Mouse (Mus musculus) bone marrow macrophage, adult 2 months (primary cell): ENCODE data around the gene Mapk6.

Experiments
- CTCF ChIP-seq: IDR thresholded peaks from 2 replicates; pipeline ENCODE4 v1.5.1; 2012; ENCODE audit warnings: low read depth, mild to moderate bottlenecking, low read length, moderate library complexity
- POLR2A ChIP-seq: IDR thresholded peaks from 2 replicates; pipeline ENCODE4 v1.6.1; 2012; ENCODE audit warnings: mild to moderate bottlenecking, low read depth, low read length, borderline replicate concordance

- no peak for TF ChIP-seq CTCF
- no peak for TF ChIP-seq POLR2A
Observed at GRCm38 (mm10) chr9:75444981-75445380, 35.2 kb upstream of the Mapk6 start.
